In the genomic region with DNA sequence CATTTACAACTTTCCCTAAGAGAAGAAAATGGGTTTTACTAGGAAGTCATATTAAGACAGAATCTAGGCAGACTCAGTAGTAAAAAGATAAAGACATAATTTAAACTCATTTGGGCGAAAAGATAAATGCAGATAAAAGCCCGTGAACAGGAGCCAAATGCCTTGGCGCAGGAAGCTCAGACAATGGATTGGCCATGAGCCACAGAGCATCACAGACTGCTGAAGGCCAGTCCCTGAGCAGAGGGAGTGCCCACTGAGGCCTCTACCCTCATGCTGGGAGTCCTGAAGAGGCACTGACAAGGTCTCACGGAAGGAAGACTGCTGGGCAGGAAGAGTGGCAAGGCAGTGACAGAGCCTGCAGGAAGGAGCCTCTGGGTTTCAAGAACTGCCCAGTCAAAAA, we compare ENCODE assay signal across 10 mouse cellular contexts.
DNase-seq lines count a peak whose midpoint lies in the region; ATAC-seq lines count a peak whose summit lies in the region.
"Had no signal": no experiment of that assay in that cellular context is flagged by ENCODE, and none has a peak within 500 bp of the region (broad histone marks: within the 10 kb centered on the region; RNA-seq: fewer than 3 reads in every experiment).

No protein-coding gene starts in this region.

- H3K9me3 ChIP-seq in neural tube, embryonic 13.5 days = no peaks in the 10 kb centered on the region
- H3K9me3 ChIP-seq in neural tube, embryonic 15.5 days (replicated peaks) = no peaks in the 10 kb centered on the region
- H3K9me3 ChIP-seq in embryonic facial prominence, embryonic 10.5 days = no peaks in the 10 kb centered on the region
- H3K9me3 ChIP-seq: hindbrain, embryonic 15.5 days; limb, embryonic 15.5 days had no signal

- WGBS in neural tube, embryonic 13.5 days = 39% methylated on average over 4 of the region's 4 CpGs
- 34% methylated on average over 4 of the region's 4 CpGs for WGBS in neural tube, embryonic 15.5 days
- 60% methylated on average over 4 of the region's 4 CpGs for WGBS in embryonic facial prominence, embryonic 10.5 days

- H3K27ac ChIP-seq in neural tube, embryonic 13.5 days (replicated peaks) = no peak overlapping the region
- no peak overlapping the region for H3K27ac ChIP-seq in neural tube, embryonic 15.5 days (replicated peaks)
- H3K27ac ChIP-seq in embryonic facial prominence, embryonic 10.5 days (replicated peaks) = no peak overlapping the region
- H3K27ac ChIP-seq: hindbrain, embryonic 15.5 days; limb, embryonic 15.5 days had no signal

- H3K9ac ChIP-seq in neural tube, embryonic 13.5 days = no peak overlapping the region
- H3K9ac ChIP-seq in neural tube, embryonic 15.5 days (replicated peaks) = no peak overlapping the region
- H3K9ac ChIP-seq: hindbrain, embryonic 15.5 days; limb, embryonic 15.5 days had no signal

- peak; percentile 56; the same call in 1 of the 2 replicates for ATAC-seq in neural tube, embryonic 13.5 days (ENCODE audit: low read depth)
- no peak for ATAC-seq in neural tube, embryonic 15.5 days (ENCODE audit: low FRiP score)

- no peaks in the 10 kb centered on the region for H3K27me3 ChIP-seq in neural tube, embryonic 13.5 days
- no peaks in the 10 kb centered on the region for H3K27me3 ChIP-seq in neural tube, embryonic 15.5 days (replicated peaks)
- H3K27me3 ChIP-seq in embryonic facial prominence, embryonic 10.5 days (replicated peaks; ENCODE audit: low read depth, poor library complexity, severe bottlenecking) = no peaks in the 10 kb centered on the region
- H3K27me3 ChIP-seq: hindbrain, embryonic 15.5 days; limb, embryonic 15.5 days had no signal

- peak; percentile 11 for DNase-seq in embryonic facial prominence, embryonic 10.5 days (ENCODE audit: low spot score)
- peak; percentile 66 to 68 for DNase-seq in kidney, postnatal 36 days
- peak; percentile 82 for DNase-seq in lung, postnatal 36 days
- no peak for DNase-seq in layer of hippocampus, postnatal 10 days (ENCODE audit: low spot score in 2 of 2)
- no peak for DNase-seq in cerebellum, adult 11-12 months
- no peak for DNase-seq in neural tube, embryonic 10.5 days (ENCODE audit: extremely low spot score, low spot score)

- H3K4me1 ChIP-seq in neural tube, embryonic 13.5 days (replicated peaks) = peaks cover 3% of the 10 kb centered on the region
- peaks cover 5% of the 10 kb centered on the region; the same call in 1 of the 2 replicates for H3K4me1 ChIP-seq in neural tube, embryonic 15.5 days
- H3K4me1 ChIP-seq in embryonic facial prominence, embryonic 10.5 days = peaks cover 14% of the 10 kb centered on the region
- H3K4me1 ChIP-seq: hindbrain, embryonic 15.5 days had no signal

- no peaks in the 10 kb centered on the region for H3K36me3 ChIP-seq in neural tube, embryonic 13.5 days
- H3K36me3 ChIP-seq in neural tube, embryonic 15.5 days = no peaks in the 10 kb centered on the region
- H3K36me3 ChIP-seq in embryonic facial prominence, embryonic 10.5 days (replicated peaks) = no peaks in the 10 kb centered on the region
- H3K36me3 ChIP-seq: hindbrain, embryonic 15.5 days; limb, embryonic 15.5 days had no signal

- no peak overlapping the region for H3K4me3 ChIP-seq in neural tube, embryonic 13.5 days
- no peak overlapping the region for H3K4me3 ChIP-seq in neural tube, embryonic 15.5 days (replicated peaks)
- H3K4me3 ChIP-seq in embryonic facial prominence, embryonic 10.5 days = no peak overlapping the region
- H3K4me3 ChIP-seq: hindbrain, embryonic 15.5 days; limb, embryonic 15.5 days had no signal

- H3K4me2 ChIP-seq in neural tube, embryonic 13.5 days = no peak overlapping the region
- no peak overlapping the region for H3K4me2 ChIP-seq in neural tube, embryonic 15.5 days
- H3K4me2 ChIP-seq: hindbrain, embryonic 15.5 days; limb, embryonic 15.5 days had no signal

Comparison
In these comparisons a context has a peak if more than half of its experiments do, and no peak if none do; other contexts are left out.
1. DNase-seq: peak in embryonic facial prominence, embryonic 10.5 days (single experiment), kidney, postnatal 36 days (2 of 2) and lung, postnatal 36 days (single experiment); none in layer of hippocampus, postnatal 10 days (0 of 2), cerebellum, adult 11-12 months (single experiment) and neural tube, embryonic 10.5 days (single experiment).